ENCODE assay signal across 12 mouse cellular contexts in genomic region chr14:61030366-61030765, GRCm38 (mm10).
"Had no signal": no experiment of that assay in that cellular context is flagged by ENCODE, and none has a peak within 500 bp of the region (broad histone marks: within the 10 kb centered on the region; RNA-seq: fewer than 3 reads in every experiment).

No protein-coding gene starts in this region.

- H3K27ac ChIP-seq: liver, embryonic 14.5 days; lung, embryonic 15.5 days; midbrain, embryonic 10.5 days; neural tube, embryonic 15.5 days had no signal

- DNase-seq: kidney, adult 18-20 months; kidney, postnatal 10 days; liver; midbrain, embryonic 14.5 days; right cerebral cortex, adult 18-20 months; right cerebral cortex, postnatal 25 days; thymus, postnatal 36 days had no signal

- H3K4me3 ChIP-seq: lung, embryonic 15.5 days; midbrain, embryonic 10.5 days; myocyte; neural tube, embryonic 15.5 days had no signal
